Mouse (Mus musculus): ENCODE data around the gene Slc40a1.
A peak's percentile ranks its signal among the peaks of the same experiment; 100 is the strongest.

The Slc40a1 gene

GRCm38 (mm10) chr1:45926393-45926763 lies at the start of gene Slc40a1:
TSS of gene Slc40a1 (minus strand) at chr1:45926523.
- no peak for DNase-seq (ENCODE audit: low spot score)

GRCm38 (mm10) chr1:45971314-45971713 lies 45.0 kb upstream of the Slc40a1 start:
- no peak for DNase-seq (ENCODE audit: low spot score)

DNA sequence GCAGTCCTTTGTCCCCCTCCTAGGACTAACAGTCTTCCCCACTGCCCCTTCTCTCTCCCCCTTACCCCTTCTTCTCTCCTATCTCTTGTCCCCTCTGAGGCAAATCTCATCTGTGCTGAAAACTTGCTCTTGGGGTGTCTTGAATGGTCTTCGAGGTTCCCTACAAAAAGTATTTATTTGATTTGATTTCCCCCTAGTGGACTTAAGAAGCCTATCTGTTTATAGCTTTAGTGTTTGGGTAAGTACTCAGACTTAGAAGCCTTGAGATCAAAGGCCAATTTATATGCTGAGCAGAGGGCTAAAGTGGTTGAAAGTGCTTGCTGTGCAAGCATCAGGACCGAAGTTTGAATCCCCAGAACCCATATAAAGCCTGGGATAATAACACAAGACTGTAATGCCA lies 22.7 kb upstream of the Slc40a1 start:
- no peak for DNase-seq (ENCODE audit: low spot score)

GRCm38 (mm10) chr1:45947843-45948242 lies 21.5 kb upstream of the Slc40a1 start:
- no peak for DNase-seq (ENCODE audit: low spot score)

DNA sequence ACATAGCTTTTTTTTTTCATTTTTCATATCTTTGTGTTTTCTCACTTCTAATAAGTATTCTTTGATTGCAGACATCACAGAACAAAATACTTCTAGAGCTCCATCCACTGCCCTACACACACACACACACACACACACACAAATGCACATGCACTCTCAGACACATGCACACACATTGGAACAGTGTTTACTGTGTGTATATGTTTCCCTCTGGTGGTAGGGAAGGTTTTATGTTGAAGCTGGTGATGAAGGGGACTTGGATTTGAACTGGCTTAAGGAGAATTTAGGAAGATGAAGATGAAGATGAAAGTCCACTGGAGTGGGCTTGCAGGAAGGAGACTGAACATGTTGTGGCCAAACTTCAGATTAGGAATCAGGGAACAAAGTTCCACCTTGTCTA lies 4.8 kb upstream of the Slc40a1 start:
- peak; percentile 48 for DNase-seq (ENCODE audit: low spot score)

- no peak for DNase-seq (ENCODE audit: low spot score)
Measured at GRCm38 (mm10) chr1:45926911-45927310, 588 bp upstream of the Slc40a1 start.

GRCm38 (mm10) chr1:45925500-45926392 lies 577 bp downstream of the Slc40a1 start:
- peak; percentile 64 for DNase-seq (ENCODE audit: low spot score)

- DNase-seq (ENCODE audit: low spot score) = no peak
Measured at GRCm38 (mm10) chr1:45925131-45925499, 1.2 kb downstream of the Slc40a1 start.

DNA sequence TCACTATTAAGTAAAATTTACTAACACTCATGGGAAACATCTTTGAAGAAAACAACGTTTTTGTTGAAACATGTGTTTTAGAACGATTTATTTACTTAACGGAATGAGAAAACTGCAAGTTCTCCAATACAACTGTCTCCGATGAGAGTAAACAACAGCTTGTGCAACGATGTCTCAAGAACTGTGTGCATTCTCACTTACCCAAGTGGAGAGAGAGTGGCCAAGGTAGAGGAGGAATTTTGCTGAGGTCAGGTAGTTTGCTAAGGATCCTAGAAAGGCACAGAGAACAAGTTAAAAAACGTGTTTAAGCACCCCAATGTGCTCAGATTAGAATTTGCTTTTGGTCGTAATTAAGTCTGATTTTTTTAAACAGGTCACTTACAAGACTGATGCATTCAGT lies 1.8 kb downstream of the Slc40a1 start:
- DNase-seq (ENCODE audit: low spot score) = peak; percentile 26

- no peak for DNase-seq (ENCODE audit: low spot score)
Measured at GRCm38 (mm10) chr1:45923306-45923705, 3.0 kb downstream of the Slc40a1 start.

DNA sequence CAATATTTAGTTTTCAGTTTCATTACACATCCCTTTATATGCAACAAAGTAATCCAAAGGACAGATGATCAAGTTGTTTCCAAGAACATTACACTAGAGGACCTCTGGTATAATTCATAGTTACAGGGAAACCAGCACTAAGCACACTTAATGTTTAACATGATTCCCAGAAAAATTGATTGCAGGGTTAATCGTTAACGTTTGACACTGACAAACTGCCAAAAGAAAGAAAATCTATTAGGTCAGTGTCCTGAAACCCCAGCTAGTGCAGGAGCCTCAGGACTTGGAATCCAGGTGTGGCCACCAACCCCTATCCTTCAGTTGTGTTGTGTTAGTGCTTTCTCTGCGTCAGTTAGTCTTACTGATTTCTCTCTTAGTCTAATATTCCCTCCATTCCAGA lies 5.6 kb downstream of the Slc40a1 start:
- DNase-seq (ENCODE audit: low spot score) = no peak

DNA sequence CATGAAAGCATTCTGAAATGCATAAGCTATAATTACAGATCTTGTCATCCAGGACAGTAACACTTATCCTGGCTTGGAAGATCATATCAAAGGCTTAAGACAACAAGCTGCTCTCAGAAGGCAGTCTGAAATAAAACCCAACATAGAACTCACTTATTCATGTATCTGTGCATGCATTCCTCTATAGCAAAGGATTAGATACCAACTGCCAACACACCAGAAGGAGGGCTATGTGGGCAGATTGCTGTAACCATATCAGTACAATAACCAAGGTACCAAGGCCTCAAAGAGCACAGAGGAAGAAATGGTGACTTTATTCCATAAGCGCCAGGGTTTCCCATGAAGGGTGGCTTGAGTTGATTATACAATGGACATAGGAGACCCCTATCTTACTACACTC lies 6.6 kb downstream of the Slc40a1 start:
- no peak for DNase-seq (ENCODE audit: low spot score)

DNA sequence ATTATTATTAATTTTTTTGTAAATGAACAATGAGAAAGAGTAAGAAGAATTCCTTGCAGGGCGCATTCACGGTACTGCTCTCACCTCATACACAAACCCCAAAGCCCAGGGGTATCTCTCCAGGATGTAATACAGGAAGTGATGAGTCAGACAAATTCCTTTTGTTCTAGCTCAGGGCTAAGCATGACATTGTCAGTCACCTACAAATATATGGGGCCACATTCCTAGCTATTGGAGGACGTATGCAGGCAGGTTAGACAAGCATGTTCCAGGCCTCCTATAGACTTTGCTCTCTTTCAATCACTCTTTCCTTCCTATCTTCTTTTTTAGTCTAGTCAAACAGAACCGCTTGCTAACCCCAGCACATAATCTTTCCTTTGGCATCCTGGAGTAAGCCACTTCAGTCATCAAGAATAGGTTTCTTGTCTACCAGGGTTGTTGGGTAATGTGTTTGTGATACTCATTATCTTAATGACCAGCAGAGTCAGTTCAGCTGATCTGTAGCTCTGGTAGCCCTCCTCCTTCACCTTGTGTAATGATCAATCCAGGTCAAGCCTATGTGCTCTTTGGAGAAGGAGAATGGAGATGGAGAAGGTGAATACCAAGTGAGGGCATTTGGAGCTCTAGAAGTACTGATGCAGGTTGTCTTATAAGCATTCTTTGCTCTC lies 9.1 kb downstream of the Slc40a1 start:
- no peak for DNase-seq (ENCODE audit: low spot score)

- no peak for DNase-seq (ENCODE audit: low spot score)
Measured at GRCm38 (mm10) chr1:45916174-45916573, 10.1 kb downstream of the Slc40a1 start.

- no peak for DNase-seq (ENCODE audit: low spot score)
Measured at GRCm38 (mm10) chr1:45914236-45914635, 12.1 kb downstream of the Slc40a1 start.

- peak; percentile 90 for DNase-seq (ENCODE audit: low spot score)
Measured at GRCm38 (mm10) chr1:45905107-45905821, 21.1 kb downstream of the Slc40a1 start.

GRCm38 (mm10) chr1:45904161-45904560 lies 22.2 kb downstream of the Slc40a1 start:
- no peak for DNase-seq (ENCODE audit: low spot score)

GRCm38 (mm10) chr1:45898044-45898443 lies 28.3 kb downstream of the Slc40a1 start:
- DNase-seq (ENCODE audit: low spot score) = no peak

DNA sequence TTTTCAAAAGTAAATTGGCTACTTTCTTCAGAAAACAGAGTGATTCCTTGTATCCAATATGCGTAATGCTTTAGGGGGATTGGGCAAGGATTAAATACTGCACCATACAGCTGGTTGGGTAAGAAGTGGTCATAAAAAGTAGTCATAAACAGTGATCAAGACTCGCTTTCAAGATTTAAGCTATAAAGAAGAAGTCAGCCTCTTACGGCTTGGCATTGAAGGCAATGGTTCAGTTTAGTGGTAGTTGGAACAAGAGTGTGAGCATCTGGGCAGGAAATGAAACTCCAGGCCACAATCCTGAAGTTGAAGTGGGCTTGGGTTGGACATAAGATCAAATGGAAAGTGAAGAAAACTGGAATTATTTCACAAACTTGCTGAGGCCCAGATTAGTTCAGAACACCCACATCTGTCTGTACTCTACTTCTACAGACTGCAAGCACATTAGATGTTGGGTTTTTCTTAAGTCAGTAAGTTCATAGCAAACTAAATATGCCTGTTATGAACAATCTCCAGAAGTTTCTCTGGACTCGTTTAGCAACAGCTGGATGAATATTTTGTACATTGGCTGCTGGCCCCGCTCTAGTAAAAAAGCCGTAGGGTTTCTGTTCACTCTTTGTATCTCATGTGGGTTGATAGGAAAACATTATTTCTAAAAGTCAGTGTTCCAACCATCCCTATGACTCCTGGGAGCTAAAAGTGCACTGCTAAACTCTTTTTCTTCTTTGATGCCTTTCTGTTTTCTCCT lies 32.0 kb downstream of the Slc40a1 start:
- DNase-seq (ENCODE audit: low spot score) = no peak

GRCm38 (mm10) chr1:45891986-45892385 lies 34.3 kb downstream of the Slc40a1 start:
- no peak for DNase-seq (ENCODE audit: low spot score)

DNA sequence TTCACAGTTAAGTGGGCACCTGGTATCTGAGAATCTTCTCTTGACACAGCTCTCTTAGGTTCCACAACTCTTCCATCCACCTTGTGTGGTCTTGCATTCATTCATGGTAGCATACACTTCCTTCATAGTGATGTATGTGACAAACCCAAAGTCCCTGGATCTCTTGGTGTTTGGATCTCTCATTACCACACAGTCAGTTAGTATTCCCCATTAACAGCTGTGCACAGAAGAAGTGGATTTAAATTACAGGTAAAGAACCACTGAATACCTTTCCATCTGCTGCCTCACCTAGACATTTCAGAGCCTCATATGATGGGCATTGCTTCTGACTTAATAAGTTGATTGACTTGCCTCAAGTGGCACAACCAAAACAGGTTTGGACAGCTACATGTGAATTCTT lies 36.1 kb downstream of the Slc40a1 start, which contains the start of gene Gm5269:
Gene Gm5269, minus strand, starts transcription at position 101 of the 400 bp plus-strand sequence.
- no peak for DNase-seq (ENCODE audit: low spot score)

GRCm38 (mm10) chr1:45886800-45887199 lies 39.5 kb downstream of the Slc40a1 start:
- DNase-seq (ENCODE audit: low spot score) = no peak

Data from adipocyte (in vitro differentiated cells).